Mouse (Mus musculus) olfactory bulb, adult 2 months (tissue): ENCODE measurements around the gene Lpar1.

Experiments
- CTCF ChIP-seq: fragments of 200-500 bp; IDR thresholded peaks from 2 replicates; pipeline ENCODE4 v1.5.1; 2012; ENCODE audit warnings: low read depth, mild to moderate bottlenecking, low read length, moderate library complexity; ENCODE audit not compliant: insufficient read depth
- POLR2A ChIP-seq: fragments of 200-500 bp; IDR thresholded peaks from 2 replicates; pipeline ENCODE4 v1.6.1; 2012; ENCODE audit warnings: mild to moderate bottlenecking, low read depth, low read length, moderate library complexity; ENCODE audit not compliant: insufficient read depth

DNA sequence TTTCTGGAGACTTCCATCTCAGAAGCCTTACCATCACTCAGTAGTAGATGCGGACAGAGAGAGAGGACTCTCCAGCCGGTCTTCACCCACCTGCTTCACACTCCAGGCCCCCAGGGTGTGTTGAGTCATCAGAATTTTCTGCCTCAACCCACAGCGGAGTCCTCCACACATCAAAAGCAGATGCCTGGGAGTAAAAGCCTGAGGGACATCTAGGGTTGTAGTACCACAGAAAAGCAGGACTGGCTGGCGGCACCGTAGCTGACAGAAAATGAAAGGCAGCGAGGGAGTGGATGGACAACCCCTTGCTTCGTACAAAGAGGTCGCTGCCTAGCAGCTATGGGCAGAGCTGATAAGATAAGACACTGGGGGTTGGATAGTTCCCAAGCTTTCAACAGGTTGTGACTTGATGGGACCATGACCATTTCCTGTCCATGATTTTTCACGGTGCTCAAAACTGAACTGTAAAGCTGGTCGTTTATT, 701 bp upstream of the Lpar1 start:
- TF ChIP-seq CTCF: no peak
- no peak for TF ChIP-seq POLR2A
